ENCODE assay signal across 9 mouse cellular contexts in the genomic region with DNA sequence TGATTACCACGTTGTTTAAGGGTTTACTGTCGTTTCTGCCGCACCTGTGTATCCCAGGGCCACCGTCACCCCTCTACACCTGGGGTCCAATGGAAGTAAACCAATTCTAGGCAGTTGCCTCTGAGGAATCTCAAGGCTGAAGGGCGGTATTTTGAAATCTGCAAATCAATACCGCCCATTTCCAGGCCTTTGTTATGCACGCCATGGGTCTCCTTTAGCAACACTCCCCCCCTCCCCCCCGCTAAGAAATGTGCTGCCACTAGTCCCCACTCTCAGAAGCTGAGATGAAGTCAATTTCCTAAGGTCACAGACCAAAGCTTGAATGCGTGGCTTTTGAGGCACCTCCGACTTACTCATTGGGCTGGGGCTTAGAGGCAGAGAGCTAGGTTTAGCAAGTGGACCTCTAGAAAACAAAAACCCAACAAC. TPM values are rescaled to one million over a fixed set of nuclear protein-coding genes. Genes with fewer than 3 reads are reported as not detected.
A peak's percentile ranks its signal among the peaks of the same experiment; 100 is the strongest.
DNase-seq lines count a peak whose midpoint lies in the region; ATAC-seq lines count a peak whose summit lies in the region.
"Had no signal": no experiment of that assay in that cellular context is flagged by ENCODE, and none has a peak within 500 bp of the region (broad histone marks: within the 10 kb centered on the region; RNA-seq: fewer than 3 reads in every experiment).

No protein-coding gene starts in this region.

- peaks cover 19% of the 10 kb centered on the region for H3K4me1 ChIP-seq in hindbrain, embryonic 13.5 days (replicated peaks)

- H3K36me3 ChIP-seq in hindbrain, embryonic 13.5 days: peaks cover 12% of the 10 kb centered on the region

- H3K9ac ChIP-seq in hindbrain, embryonic 13.5 days: peak overlapping the region; percentile 93; the same call in 1 of the 2 replicates

- H3K27me3 ChIP-seq in hindbrain, embryonic 13.5 days: no peaks in the 10 kb centered on the region

- peak overlapping the region; percentile 87 for H3K27ac ChIP-seq in hindbrain, embryonic 13.5 days

- no peaks in the 10 kb centered on the region for H3K9me3 ChIP-seq in hindbrain, embryonic 13.5 days

- under 1% methylated on average over 10 of the region's 10 CpGs for WGBS in hindbrain, embryonic 13.5 days

- peak overlapping the region; percentile 68 for H3K4me2 ChIP-seq in hindbrain, embryonic 13.5 days

- peak; percentile 4 to 11 for DNase-seq in lung, adult 18-20 months
- no peak for DNase-seq in lung, postnatal 14 days
- DNase-seq in embryo, embryonic 10.5 days (ENCODE audit: low spot score): peak; percentile 76
- DNase-seq in lung, postnatal 25 days (ENCODE audit: low spot score): peak; percentile 5
- no peak for DNase-seq in right cerebral cortex, adult 2 months (ENCODE audit: low spot score in 2 of 2)
- no peak for DNase-seq in spleen, postnatal 14 days (ENCODE audit: low spot score in 2 of 2)
- DNase-seq in layer of hippocampus, adult 8-10 months (ENCODE audit: low spot score in 2 of 2): no peak

- peak overlapping the region; percentile 97 for H3K4me3 ChIP-seq in hindbrain, embryonic 13.5 days

- ATAC-seq in hindbrain, embryonic 13.5 days (ENCODE audit: low FRiP score): peak; percentile 61

RNA-seq across cellular contexts. Expression of a gene that starts 0.6 kb away (rescaled TPM):
- 20.0 and 21.1 TPM in 2 replicates for polyA plus RNA-seq in hindbrain, embryonic 13.5 days (2015; fragmentation: Nextera tagmentation; extraction: Ambion mirVana)
- total RNA-seq in layer of hippocampus, adult 8-10 months (2022): 10 to 100 TPM; 24.3 to 27.6 (median 25.1) TPM

RNA-seq across cellular contexts. Expression of a gene that starts 34.3 kb away (rescaled TPM):
- polyA plus RNA-seq in hindbrain, embryonic 13.5 days (2015; fragmentation: Nextera tagmentation; extraction: Ambion mirVana): 7.9 and 8.6 TPM in 2 replicates
- 10 to 100 TPM in 2 of 4 experiments, 1 to 10 TPM in 2; 9.5 to 13.3 (median 10.1) TPM for total RNA-seq in layer of hippocampus, adult 8-10 months (2022)
- total RNA-seq: common myeloid progenitor, adult 5-6 weeks had no signal

Comparison
In these comparisons a context has a peak if more than half of its experiments do, and no peak if none do; other contexts are left out.
1. DNase-seq: peak in lung, adult 18-20 months (2 of 2), embryo, embryonic 10.5 days (single experiment) and lung, postnatal 25 days (single experiment); none in lung, postnatal 14 days (single experiment), right cerebral cortex, adult 2 months (0 of 2), spleen, postnatal 14 days (0 of 2) and layer of hippocampus, adult 8-10 months (0 of 2).